Mouse (Mus musculus) spleen, adult 2 months (tissue): Measurements from ENCODE around the gene Ccdc157. TPM values are rescaled to one million over a fixed set of nuclear protein-coding genes. Genes with fewer than 3 reads are reported as not detected.

Source experiments
- DNase-seq, 2 experiments: peaks; one replicate each; pipeline versions ENCODE4 v3.0.0 to v3.0.0-alpha.2; 2012 to 2021; ENCODE audit warnings: low spot score in 2 of 2, low read depth in 1 of 2
- H3K27ac ChIP-seq: fragments of 200-500 bp; 2 replicates; pipeline ENCODE4 v1.5.1; 2012; ENCODE audit warnings: low read length, inconsistent platforms; ENCODE audit not compliant: insufficient read depth
- H3K27me3 ChIP-seq: fragments of 200-500 bp; 2 replicates; pipeline ENCODE4 v1.6.1; 2012; ENCODE audit warnings: mild to moderate bottlenecking, moderate library complexity, low read length, inconsistent platforms; ENCODE audit not compliant: control insufficient read depth, insufficient read depth
- H3K36me3 ChIP-seq: fragments of 200-500 bp; 2 replicates; pipeline ENCODE4 v1.6.1; 2012; ENCODE audit warnings: mild to moderate bottlenecking, low read length, inconsistent platforms; ENCODE audit not compliant: control insufficient read depth, insufficient read depth
- H3K4me1 ChIP-seq: fragments of 200-500 bp; 2 replicates; pipeline ENCODE4 v1.6.1; 2011; ENCODE audit warnings: inconsistent platforms; ENCODE audit not compliant: control insufficient read depth, insufficient read depth, insufficient read length
- H3K4me3 ChIP-seq: fragments of 200-500 bp; 2 replicates; pipeline ENCODE4 v1.5.1; 2011; ENCODE audit warnings: mild to moderate bottlenecking, inconsistent platforms; ENCODE audit not compliant: insufficient read depth, insufficient read length; ENCODE audit errors: extremely low read depth
- CTCF ChIP-seq: fragments of 200-500 bp; IDR thresholded peaks from 2 replicates; pipeline ENCODE4 v1.5.1; 2011; ENCODE audit warnings: mild to moderate bottlenecking, inconsistent platforms; ENCODE audit not compliant: insufficient read depth, insufficient read length, insufficient replicate concordance; ENCODE audit errors: extremely low read depth
- POLR2A ChIP-seq: fragments of 200-500 bp; IDR thresholded peaks from 2 replicates; pipeline ENCODE4 v1.6.1; 2011; ENCODE audit warnings: low read depth, low read length, inconsistent platforms
- WGBS: fragments of 180-500 bp; shearing (Covaris S2); methylation state at CpG from one replicate; pipeline ENCODE4 v1.1.7; 2018; 5-methylcytosine and 5-hydroxymethylcytosine counted together
- polyA plus RNA-seq: library from polyadenylated mRNA; depleted of rRNA; stranded (reverse); fragments of >200 nt; gene quantifications from 2 replicates; pipeline ENCODE4 v1.2.3, GENCODE M21; 2012

The Ccdc157 gene
- polyA plus RNA-seq, 1 experiment, result 4.4 TPM

GRCm38 (mm10) chr11:4147098-4147497, 13.0 kb downstream of the Ccdc157 start:
- Histone ChIP-seq H3K4me1 (no peaks in the 10 kb centered on the region), H3K27me3 (no peaks in the 10 kb centered on the region), H3K36me3 (peaks cover 4% of the 10 kb centered on the region), H3K4me3 (no peak overlapping the region), H3K27ac (no peak overlapping the region)
- no peak for DNase-seq
- WGBS, result 94% methylated on average over 10 of the region's 10 CpGs
- TF ChIP-seq POLR2A (no peak), CTCF (no peak)

DNA sequence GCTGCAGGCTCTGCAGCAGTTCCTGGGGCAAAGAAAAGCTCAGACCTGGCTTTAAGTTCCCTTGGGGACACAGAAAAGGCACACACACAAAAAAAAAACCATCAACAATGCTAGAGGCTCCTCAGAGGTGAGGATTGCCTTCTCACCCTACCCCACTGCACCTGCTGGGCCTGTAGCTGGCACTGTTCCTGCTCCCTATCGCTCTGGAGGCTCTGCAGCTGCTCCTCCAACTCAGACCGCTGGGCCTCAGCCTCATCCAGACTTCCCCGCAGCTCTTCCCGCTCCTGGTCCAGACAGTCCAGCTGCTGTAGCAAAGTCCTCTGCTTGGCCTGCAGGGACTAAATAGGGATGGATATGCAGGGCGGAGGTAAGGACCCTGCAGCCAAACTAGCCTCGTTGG, 13.7 kb downstream of the Ccdc157 start:
- 86% methylated on average over 6 of the region's 6 CpGs for WGBS
- Histone ChIP-seq H3K27me3 (no peaks in the 10 kb centered on the region), H3K36me3 (peaks cover 7% of the 10 kb centered on the region), H3K4me3 (no peak overlapping the region), H3K27ac (no peak overlapping the region), H3K4me1 (no peaks in the 10 kb centered on the region)
- TF ChIP-seq POLR2A (no peak), CTCF (no peak)
- DNase-seq, result no peak

GRCm38 (mm10) chr11:4143281-4144062, 16.6 kb downstream of the Ccdc157 start:
- Histone ChIP-seq H3K27me3 (no peaks in the 10 kb centered on the region), H3K4me1 (no peaks in the 10 kb centered on the region), H3K36me3 (peaks cover 15% of the 10 kb centered on the region), H3K27ac (no peak overlapping the region), H3K4me3 (no peak overlapping the region)
- TF ChIP-seq CTCF, result no peak
- no peak for TF ChIP-seq POLR2A
- DNase-seq, result no peak
- 88% methylated on average over 21 of the region's 21 CpGs for WGBS

GRCm38 (mm10) chr11:4142352-4142751, 17.7 kb downstream of the Ccdc157 start:
- Histone ChIP-seq H3K27ac (no peak overlapping the region), H3K4me1 (no peaks in the 10 kb centered on the region), H3K4me3 (no peak overlapping the region), H3K27me3 (no peaks in the 10 kb centered on the region), H3K36me3 (peaks cover 15% of the 10 kb centered on the region)
- WGBS, result 84% methylated on average over 4 of the region's 4 CpGs
- DNase-seq, result no peak
- TF ChIP-seq CTCF (no peak), POLR2A (no peak)

DNA sequence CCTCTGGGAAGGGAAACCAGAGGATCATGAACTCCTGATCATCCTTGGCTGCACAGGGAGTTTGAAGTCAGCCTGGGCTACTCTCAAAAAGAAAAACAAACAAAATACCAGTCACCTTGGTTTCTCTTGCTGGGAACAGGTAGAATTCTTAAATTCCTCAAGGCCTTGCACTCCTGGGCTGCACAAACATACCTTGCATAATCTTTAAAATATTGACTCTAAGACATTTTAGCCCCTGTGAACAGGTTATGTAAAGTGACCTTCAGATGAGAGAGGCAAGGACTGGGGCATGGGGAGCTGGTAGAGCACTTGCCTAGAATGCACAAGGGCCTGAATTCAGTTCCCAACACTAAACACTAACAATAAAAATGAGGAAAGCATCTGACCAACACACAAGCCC, 18.6 kb downstream of the Ccdc157 start:
- Histone ChIP-seq H3K27me3 (no peaks in the 10 kb centered on the region), H3K27ac (no peak overlapping the region), H3K4me3 (no peak overlapping the region), H3K36me3 (peaks cover 15% of the 10 kb centered on the region), H3K4me1 (no peaks in the 10 kb centered on the region)
- TF ChIP-seq CTCF (no peak), POLR2A (no peak)
- DNase-seq, result no peak

GRCm38 (mm10) chr11:4138964-4139363, 21.1 kb downstream of the Ccdc157 start:
- Histone ChIP-seq H3K4me3 (no peak overlapping the region), H3K27ac (no peak overlapping the region), H3K36me3 (peaks cover 15% of the 10 kb centered on the region), H3K4me1 (peaks cover 8% of the 10 kb centered on the region), H3K27me3 (no peaks in the 10 kb centered on the region)
- 69% methylated on average over 2 of the region's 2 CpGs for WGBS
- no peak for DNase-seq
- TF ChIP-seq CTCF, result no peak
- TF ChIP-seq POLR2A, result no peak

DNA sequence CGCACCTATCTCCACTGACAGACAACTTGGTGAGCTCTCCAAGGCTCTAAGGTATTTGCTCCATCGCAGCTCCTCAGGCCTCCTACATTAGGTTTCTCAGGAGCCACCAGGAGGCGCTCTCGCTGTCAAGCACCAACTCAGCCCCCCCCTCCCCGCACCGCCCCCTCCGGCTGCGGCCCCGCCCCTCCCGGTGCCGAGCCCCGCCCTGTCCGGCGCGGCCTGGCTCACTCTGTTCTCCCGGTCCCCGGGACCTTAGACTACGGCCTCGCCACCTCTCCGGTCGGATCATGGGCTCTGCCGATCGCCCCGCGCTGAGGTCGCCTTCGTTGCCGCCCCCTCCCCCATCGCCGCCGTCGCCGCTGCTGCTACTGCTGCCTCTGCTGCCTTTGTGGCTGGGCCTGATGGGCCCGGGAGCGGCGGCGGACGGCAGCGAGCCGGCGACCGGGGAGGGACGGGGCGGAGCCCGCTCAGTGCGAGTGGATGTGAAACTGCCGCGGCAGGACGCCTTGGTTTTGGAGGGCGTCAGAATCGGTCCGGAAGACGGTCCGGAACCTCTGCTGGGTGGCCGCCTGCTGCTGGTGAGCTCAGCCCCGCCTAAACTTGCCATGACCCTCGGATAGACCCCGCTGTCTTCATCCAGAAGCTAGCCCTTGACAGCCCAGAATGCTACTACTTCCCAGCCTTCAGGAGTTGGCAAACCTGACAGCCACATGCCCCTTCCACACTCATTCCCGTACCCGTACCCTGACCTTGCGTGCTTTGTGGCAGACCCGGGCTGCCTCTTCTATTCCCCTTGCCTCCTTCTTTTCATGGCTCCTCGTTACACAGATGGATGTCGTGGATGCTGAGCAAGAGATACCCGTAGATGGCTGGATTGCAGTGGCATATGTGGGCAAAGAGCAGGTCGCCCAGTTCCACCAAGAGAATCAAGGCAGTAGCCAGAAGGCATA, 24.8 kb downstream of the Ccdc157 start, which contains the start of gene Rnf215:
TSS of gene Rnf215 (plus strand) at position 217 of the 950 bp plus-strand sequence.
- WGBS, result 2% methylated on average over 62 of the region's 66 CpGs
- H3K4me1 ChIP-seq, result peaks cover 8% of the 10 kb centered on the region
- H3K27me3 ChIP-seq, result no peaks in the 10 kb centered on the region
- peak; percentile 18; the same call in 1 of the 2 replicates for TF ChIP-seq POLR2A
- TF ChIP-seq CTCF, result peak; percentile 75
- peak within 1 kb of the TSS; percentile 92 for H3K27ac ChIP-seq
- peak; percentile 79 to 85 for DNase-seq
- peaks cover 1% of the 10 kb centered on the region for H3K36me3 ChIP-seq
- H3K4me3 ChIP-seq, result peak within 1 kb of the TSS; percentile 97
